Comparison of ENCODE assay signal across 9 mouse cellular contexts in the genomic region with DNA sequence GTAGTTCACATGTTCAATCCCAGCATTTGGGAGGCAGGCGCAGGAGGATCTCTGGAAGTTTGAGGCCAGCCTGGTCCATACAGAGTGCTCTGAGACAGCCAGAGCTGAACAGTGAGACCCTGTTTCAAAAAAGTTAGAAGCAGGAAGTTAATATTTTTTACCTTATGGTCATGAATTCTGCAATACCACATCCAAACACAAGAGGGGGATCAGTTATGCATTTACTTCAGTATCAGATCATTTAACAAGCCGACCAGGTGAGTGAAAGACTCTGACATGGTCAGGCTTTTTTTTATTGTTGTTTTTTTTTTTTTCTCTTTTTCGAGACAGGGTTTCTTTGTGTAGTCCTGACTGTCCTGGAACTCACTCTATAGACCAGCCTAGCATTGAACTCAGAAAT. TPM values are rescaled to one million over a fixed set of nuclear protein-coding genes. Genes with fewer than 3 reads are reported as not detected.
DNase-seq lines count a peak whose midpoint lies in the region; ATAC-seq and TF ChIP-seq lines count a peak whose summit lies in the region.
"Had no signal": no experiment of that assay in that cellular context is flagged by ENCODE, and none has a peak within 500 bp of the region (broad histone marks: within the 10 kb centered on the region; RNA-seq: fewer than 3 reads in every experiment).

No protein-coding gene starts in this region.

- H3K4me1 ChIP-seq in liver, embryonic 12.5 days: peaks cover 48% of the 10 kb centered on the region
- H3K4me1 ChIP-seq in liver, embryonic 11.5 days (replicated peaks; ENCODE audit: control insufficient read depth, insufficient read depth, low read length): peaks cover 32% of the 10 kb centered on the region
- peaks cover 8% of the 10 kb centered on the region for H3K4me1 ChIP-seq in olfactory bulb, adult 2 months (ENCODE audit: control insufficient read depth, insufficient read depth, low read length)
- peaks cover 16% of the 10 kb centered on the region for H3K4me1 ChIP-seq in forebrain, embryonic 12.5 days

- TF ChIP-seq CTCF in olfactory bulb, adult 2 months (IDR thresholded peaks at IDR 0.05; ENCODE audit: insufficient read depth, low read depth, low read length): peak; percentile 20; the same call in 1 of the 2 replicates

- 37% methylated on average over 3 of the region's 3 CpGs for WGBS in liver, embryonic 12.5 days (ENCODE audit: insufficient replicate concordance)
- WGBS in liver, embryonic 11.5 days: 37% methylated on average over 3 of the region's 3 CpGs
- 44% methylated on average over 3 of the region's 3 CpGs for WGBS in olfactory bulb, adult 2 months
- 58% methylated on average over 3 of the region's 3 CpGs for WGBS in forebrain, embryonic 12.5 days

- H3K9me3 ChIP-seq in liver, embryonic 12.5 days (replicated peaks): no peaks in the 10 kb centered on the region
- no peaks in the 10 kb centered on the region for H3K9me3 ChIP-seq in liver, embryonic 11.5 days (ENCODE audit: control insufficient read depth, low read length)
- no peaks in the 10 kb centered on the region for H3K9me3 ChIP-seq in forebrain, embryonic 12.5 days
- H3K9me3 ChIP-seq: liver, embryonic 13.5 days had no signal

- peak overlapping the region; percentile 68 for H3K27ac ChIP-seq in liver, embryonic 12.5 days
- no peak overlapping the region for H3K27ac ChIP-seq in liver, embryonic 11.5 days (ENCODE audit: low read depth, low read length)
- H3K27ac ChIP-seq in olfactory bulb, adult 2 months (ENCODE audit: insufficient read depth, low read depth, low read length): no peak overlapping the region
- H3K27ac ChIP-seq in forebrain, embryonic 12.5 days: no peak overlapping the region
- H3K27ac ChIP-seq: liver, embryonic 13.5 days had no signal

- no peak for TF ChIP-seq POLR2A in olfactory bulb, adult 2 months (IDR thresholded peaks at IDR 0.05; ENCODE audit: insufficient read depth, low read depth, low read length)

- DNase-seq in cerebellum, postnatal 10 days: peak; percentile 44 to 78
- no peak for DNase-seq in cerebellum, postnatal 36 days
- no peak for DNase-seq in liver, embryonic 11.5 days (ENCODE audit: low spot score)
- DNase-seq in embryo, embryonic 11 days: peak; percentile 62
- no peak for DNase-seq in testis, postnatal 10 days (ENCODE audit: low spot score)
- DNase-seq: liver, embryonic 13.5 days had no signal

- H3K4me3 ChIP-seq in liver, embryonic 12.5 days: no peak overlapping the region
- H3K4me3 ChIP-seq in liver, embryonic 11.5 days (ENCODE audit: low read depth, low read length): no peak overlapping the region
- H3K4me3 ChIP-seq in olfactory bulb, adult 2 months (ENCODE audit: insufficient read depth, low read depth, low read length): no peak overlapping the region
- no peak overlapping the region for H3K4me3 ChIP-seq in forebrain, embryonic 12.5 days (replicated peaks)
- H3K4me3 ChIP-seq: liver, embryonic 13.5 days had no signal

- H3K4me2 ChIP-seq in liver, embryonic 12.5 days: no peak overlapping the region
- no peak overlapping the region for H3K4me2 ChIP-seq in liver, embryonic 11.5 days
- no peak overlapping the region for H3K4me2 ChIP-seq in forebrain, embryonic 12.5 days
- H3K4me2 ChIP-seq: liver, embryonic 13.5 days had no signal

- no peaks in the 10 kb centered on the region for H3K27me3 ChIP-seq in liver, embryonic 12.5 days (replicated peaks)
- H3K27me3 ChIP-seq in liver, embryonic 11.5 days (replicated peaks; ENCODE audit: control insufficient read depth, insufficient read depth, low read length): no peaks in the 10 kb centered on the region
- peaks cover 12% of the 10 kb centered on the region; the same call in 1 of the 2 replicates for H3K27me3 ChIP-seq in forebrain, embryonic 12.5 days
- H3K27me3 ChIP-seq: liver, embryonic 13.5 days had no signal

- no peak for ATAC-seq in liver, embryonic 12.5 days
- no peak for ATAC-seq in liver, embryonic 11.5 days (replicated peaks; ENCODE audit: low FRiP score)
- ATAC-seq in forebrain, embryonic 12.5 days (ENCODE audit: low FRiP score): no peak

- H3K9ac ChIP-seq in liver, embryonic 12.5 days: no peak overlapping the region
- no peak overlapping the region for H3K9ac ChIP-seq in liver, embryonic 11.5 days (ENCODE audit: low read depth, low read length)
- H3K9ac ChIP-seq in forebrain, embryonic 12.5 days: no peak overlapping the region
- H3K9ac ChIP-seq: liver, embryonic 13.5 days had no signal

- H3K36me3 ChIP-seq in liver, embryonic 12.5 days: peaks cover 14% of the 10 kb centered on the region
- peaks cover 11% of the 10 kb centered on the region for H3K36me3 ChIP-seq in liver, embryonic 11.5 days (ENCODE audit: control insufficient read depth, insufficient read depth, low read length)
- H3K36me3 ChIP-seq in forebrain, embryonic 12.5 days (replicated peaks): peaks cover 13% of the 10 kb centered on the region

RNA-seq across cellular contexts. Expression of a gene that starts 2.5 kb away (rescaled TPM):
- polyA plus RNA-seq in liver, embryonic 12.5 days (2016; fragmentation: Nextera tagmentation; extraction: Ambion mirVana): 590 and 602 TPM in 2 replicates
- polyA plus RNA-seq in liver, embryonic 11.5 days (2014; fragmentation: Nextera tagmentation; extraction: Ambion mirVana): 959 and 1,036 TPM in 2 replicates
- not detected in 2 replicates for polyA plus RNA-seq in olfactory bulb, adult 2 months (2012; ENCODE audit: insufficient read depth, insufficient read length, low replicate concordance, missing spikeins)
- polyA plus RNA-seq in forebrain, embryonic 12.5 days (2016; fragmentation: Nextera tagmentation; extraction: Ambion mirVana): 479 and 481 TPM in 2 replicates

RNA-seq across cellular contexts. Expression of a gene that starts 10.5 kb away (rescaled TPM):
- 15.2 and 15.8 TPM in 2 replicates for polyA plus RNA-seq in liver, embryonic 12.5 days (2016; fragmentation: Nextera tagmentation; extraction: Ambion mirVana)
- 21.5 TPM in 2 replicates for polyA plus RNA-seq in liver, embryonic 11.5 days (2014; fragmentation: Nextera tagmentation; extraction: Ambion mirVana)
- polyA plus RNA-seq in olfactory bulb, adult 2 months (2012; ENCODE audit: insufficient read depth, insufficient read length, low replicate concordance, missing spikeins): not detected in 2 replicates
- 26.3 and 26.4 TPM in 2 replicates for polyA plus RNA-seq in forebrain, embryonic 12.5 days (2016; fragmentation: Nextera tagmentation; extraction: Ambion mirVana)

RNA-seq across cellular contexts. Expression of a gene that starts 18.3 kb away (rescaled TPM):
- 13.3 and 14.4 TPM in 2 replicates for polyA plus RNA-seq in liver, embryonic 12.5 days (2016; fragmentation: Nextera tagmentation; extraction: Ambion mirVana)
- polyA plus RNA-seq in liver, embryonic 11.5 days (2014; fragmentation: Nextera tagmentation; extraction: Ambion mirVana): 11.8 and 16.3 TPM in 2 replicates
- 49.0 TPM in 1 of 2 replicates, not detected in the other for polyA plus RNA-seq in olfactory bulb, adult 2 months (2012; ENCODE audit: insufficient read depth, insufficient read length, low replicate concordance, missing spikeins)
- 13.2 and 13.3 TPM in 2 replicates for polyA plus RNA-seq in forebrain, embryonic 12.5 days (2016; fragmentation: Nextera tagmentation; extraction: Ambion mirVana)

Comparison
In these comparisons a context has a peak if more than half of its experiments do, and no peak if none do; other contexts are left out.
1. DNase-seq: peak in cerebellum, postnatal 10 days (2 of 2) and embryo, embryonic 11 days (single experiment); none in cerebellum, postnatal 36 days (0 of 2), liver, embryonic 11.5 days (single experiment) and testis, postnatal 10 days (single experiment).